Mouse (Mus musculus): Measurements from ENCODE around the gene Cald1. TPM values are rescaled to one million over a fixed set of nuclear protein-coding genes. Genes with fewer than 3 reads are reported as not detected.

Cald1 gene
- polyA plus RNA-seq, 1 experiment from 2014 or later: 368 TPM

DNA sequence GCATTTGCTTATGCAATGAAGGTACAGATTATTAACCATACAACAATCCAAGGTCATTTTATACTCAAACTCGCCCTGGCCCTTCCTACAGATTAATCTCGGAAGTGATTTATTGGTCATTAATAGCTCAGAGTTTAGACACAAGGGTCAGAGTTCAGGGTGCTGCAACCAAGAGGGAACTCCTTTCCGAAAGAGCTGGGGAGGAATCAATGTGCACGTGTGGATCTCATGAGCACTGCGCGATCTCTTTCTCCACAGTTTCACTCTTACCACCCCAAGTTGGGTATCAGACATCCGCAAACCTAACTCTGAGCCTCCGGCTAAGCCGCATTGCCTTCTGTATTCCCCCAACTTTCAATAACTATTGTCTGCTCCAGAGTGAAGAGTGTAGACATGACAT, 41.9 kb downstream of the Cald1 start:
- Histone ChIP-seq H3K36me3 (ENCODE audit: control insufficient read depth, insufficient read depth, low read length) (no peaks in the 10 kb centered on the region; the same call in 1 of the 2 replicates), H3K9me3 (ENCODE audit: control insufficient read depth, low read depth, low read length) (no peaks in the 10 kb centered on the region), H3K9ac (replicated peaks; ENCODE audit: low read depth, low read length) (no peak overlapping the region), H3K27me3 (ENCODE audit: control insufficient read depth, insufficient read depth, low read length) (no peaks in the 10 kb centered on the region), H3K4me1 (ENCODE audit: control insufficient read depth, insufficient read depth, low read length) (peaks cover 28% of the 10 kb centered on the region), H3K4me2 (replicated peaks; ENCODE audit: low read depth, low read length) (no peak overlapping the region), H3K4me3 (ENCODE audit: low read depth, low read length) (no peak overlapping the region), H3K27ac (ENCODE audit: low read length) (peak overlapping the region; percentile 77; the same call in 1 of the 2 replicates)
- ATAC-seq (ENCODE audit: insufficient number of reproducible peaks, insufficient read depth, low FRiP score, low read depth): no peak
- 34% methylated on average over 9 of the region's 9 CpGs for WGBS

DNA sequence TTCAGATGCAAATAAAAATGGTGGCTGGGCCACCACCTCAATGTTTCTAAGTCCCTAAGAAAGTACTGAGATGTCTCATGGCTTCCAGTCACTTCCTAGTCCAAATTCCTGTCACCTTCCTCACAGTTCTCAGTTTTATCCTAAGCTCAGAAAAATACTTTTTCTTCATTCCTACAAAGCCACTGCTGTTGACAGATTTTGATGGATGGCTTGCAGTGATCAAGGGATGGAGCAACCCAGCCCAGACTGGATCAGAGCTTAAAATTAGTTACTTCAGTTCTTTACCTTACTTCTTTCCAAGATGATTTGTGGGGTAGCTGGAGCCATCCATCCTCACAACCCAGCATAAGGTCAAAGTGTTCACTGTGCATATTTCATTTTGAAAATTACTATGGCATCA, 42.8 kb downstream of the Cald1 start:
- no peak for ATAC-seq (ENCODE audit: insufficient number of reproducible peaks, insufficient read depth, low FRiP score, low read depth)
- Histone ChIP-seq H3K27me3 (ENCODE audit: control insufficient read depth, insufficient read depth, low read length) (no peaks in the 10 kb centered on the region), H3K27ac (ENCODE audit: low read length) (peak overlapping the region; percentile 77)

DNA sequence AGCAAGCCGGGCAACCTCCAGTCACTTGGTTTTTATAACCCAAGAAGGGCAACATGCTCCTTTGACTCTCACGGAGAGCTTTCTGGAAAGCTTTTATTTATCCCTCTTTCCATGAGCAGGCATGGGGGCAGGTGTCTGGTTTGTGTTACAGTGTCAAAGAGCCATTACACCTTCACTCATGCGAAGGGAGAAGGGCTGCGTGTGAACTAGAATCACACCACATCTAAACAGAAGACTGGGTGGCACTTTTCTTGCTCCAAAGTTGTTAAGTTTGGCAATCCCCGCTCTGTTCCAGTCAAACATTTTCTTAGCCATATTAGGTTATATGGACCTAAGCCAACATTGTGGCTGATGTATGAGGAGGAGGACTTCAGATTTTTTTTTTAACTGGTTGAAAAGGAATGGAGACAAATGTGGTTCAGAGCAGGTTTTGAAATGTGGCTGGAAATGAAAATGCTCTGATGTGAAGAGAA, 43.8 kb downstream of the Cald1 start:
- no peak overlapping the region for H3K4me2 ChIP-seq (replicated peaks; ENCODE audit: low read depth, low read length)
- H3K36me3 ChIP-seq (ENCODE audit: control insufficient read depth, insufficient read depth, low read length): no peaks in the 10 kb centered on the region
- ATAC-seq (ENCODE audit: insufficient number of reproducible peaks, insufficient read depth, low FRiP score, low read depth): peak; percentile 33; the same call in 1 of the 2 replicates
- H3K27me3 ChIP-seq (ENCODE audit: control insufficient read depth, insufficient read depth, low read length): no peaks in the 10 kb centered on the region
- H3K9me3 ChIP-seq (ENCODE audit: control insufficient read depth, low read depth, low read length): no peaks in the 10 kb centered on the region
- H3K27ac ChIP-seq (ENCODE audit: low read length): peak overlapping the region; percentile 77
- 42% methylated on average over 5 of the region's 5 CpGs for WGBS
- peaks cover 28% of the 10 kb centered on the region for H3K4me1 ChIP-seq (ENCODE audit: control insufficient read depth, insufficient read depth, low read length)
- no peak overlapping the region for H3K4me3 ChIP-seq (ENCODE audit: low read depth, low read length)
- H3K9ac ChIP-seq (replicated peaks; ENCODE audit: low read depth, low read length): no peak overlapping the region

More for the DNA sequence above, 42.8 kb downstream of the Cald1 start:
- Histone ChIP-seq H3K4me2 (replicated peaks; ENCODE audit: low read depth, low read length) (no peak overlapping the region), H3K36me3 (ENCODE audit: control insufficient read depth, insufficient read depth, low read length) (no peaks in the 10 kb centered on the region), H3K4me3 (ENCODE audit: low read depth, low read length) (no peak overlapping the region), H3K4me1 (ENCODE audit: control insufficient read depth, insufficient read depth, low read length) (peaks cover 28% of the 10 kb centered on the region), H3K9me3 (ENCODE audit: control insufficient read depth, low read depth, low read length) (no peaks in the 10 kb centered on the region), H3K9ac (replicated peaks; ENCODE audit: low read depth, low read length) (no peak overlapping the region)

DNA sequence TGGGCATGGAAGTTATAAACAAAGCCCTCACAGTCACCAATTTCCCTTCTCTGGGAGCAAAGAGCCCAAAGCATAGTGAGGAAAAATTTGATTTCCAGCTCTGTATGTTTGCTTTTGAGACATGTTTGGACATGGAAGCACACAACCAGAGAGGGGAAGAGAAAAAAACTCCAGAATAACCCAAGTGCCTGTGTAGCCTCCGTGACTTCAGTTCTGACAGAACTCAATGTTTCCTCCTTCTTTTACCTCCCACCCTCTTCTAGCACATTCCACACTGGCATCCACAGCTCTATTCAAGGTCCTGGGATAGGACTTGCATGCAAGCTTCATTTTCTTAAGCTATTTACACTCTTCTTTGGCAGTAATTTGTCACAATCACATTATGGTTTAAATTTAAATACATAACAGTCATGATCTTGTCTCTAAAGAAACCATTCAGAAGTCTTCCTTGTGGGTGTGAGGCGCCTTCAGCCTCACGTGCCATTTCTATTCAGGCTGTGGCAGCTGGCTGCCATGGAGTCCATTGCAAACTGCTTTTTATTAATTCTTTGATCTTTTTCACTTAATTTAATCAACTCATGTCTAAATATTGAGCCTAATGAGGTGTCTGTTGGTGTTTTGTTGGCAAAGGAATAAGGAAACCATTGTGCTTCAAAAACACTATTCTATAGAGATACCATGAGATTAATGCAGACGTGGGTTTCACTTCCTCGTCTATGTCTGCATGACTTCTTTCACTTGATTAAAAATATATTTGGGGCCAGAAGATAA, 49.9 kb downstream of the Cald1 start:
- Histone ChIP-seq H3K27ac (ENCODE audit: low read length) (no peak overlapping the region), H3K27me3 (ENCODE audit: control insufficient read depth, insufficient read depth, low read length) (no peaks in the 10 kb centered on the region), H3K4me3 (ENCODE audit: low read depth, low read length) (no peak overlapping the region), H3K4me1 (ENCODE audit: control insufficient read depth, insufficient read depth, low read length) (no peaks in the 10 kb centered on the region), H3K9me3 (ENCODE audit: control insufficient read depth, low read depth, low read length) (no peaks in the 10 kb centered on the region), H3K36me3 (ENCODE audit: control insufficient read depth, insufficient read depth, low read length) (no peaks in the 10 kb centered on the region), H3K4me2 (replicated peaks; ENCODE audit: low read depth, low read length) (no peak overlapping the region), H3K9ac (replicated peaks; ENCODE audit: low read depth, low read length) (no peak overlapping the region)
- WGBS: 68% methylated on average over 5 of the region's 5 CpGs
- ATAC-seq (ENCODE audit: insufficient number of reproducible peaks, insufficient read depth, low FRiP score, low read depth): no peak; the same call in 1 of the 2 replicates

DNA sequence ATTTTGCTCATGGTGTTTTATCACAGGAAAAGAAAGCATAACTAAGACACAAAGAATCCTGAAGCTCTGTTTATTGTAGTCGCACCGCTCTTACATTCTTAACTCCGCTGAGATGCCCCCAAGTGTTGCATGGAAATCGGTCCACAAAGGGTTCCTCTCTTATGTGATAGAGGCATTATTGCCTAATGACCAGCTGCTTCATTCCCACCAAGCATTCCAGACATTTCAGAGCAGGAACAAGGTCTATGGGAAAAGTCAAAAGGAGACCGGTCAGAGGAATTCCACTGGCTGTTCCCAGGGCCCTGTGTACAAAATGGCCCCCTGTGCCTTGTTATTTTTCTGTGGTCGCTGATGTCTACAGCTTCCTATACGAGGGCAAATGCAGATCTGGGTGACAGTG, 53.0 kb downstream of the Cald1 start:
- no peaks in the 10 kb centered on the region for H3K9me3 ChIP-seq (ENCODE audit: control insufficient read depth, low read depth, low read length)
- 76% methylated on average over 7 of the region's 7 CpGs for WGBS
- no peak overlapping the region for H3K9ac ChIP-seq (replicated peaks; ENCODE audit: low read depth, low read length)
- no peaks in the 10 kb centered on the region for H3K27me3 ChIP-seq (ENCODE audit: control insufficient read depth, insufficient read depth, low read length)
- no peak overlapping the region for H3K27ac ChIP-seq (ENCODE audit: low read length)
- no peak for ATAC-seq (ENCODE audit: insufficient number of reproducible peaks, insufficient read depth, low FRiP score, low read depth)
- no peaks in the 10 kb centered on the region for H3K4me1 ChIP-seq (ENCODE audit: control insufficient read depth, insufficient read depth, low read length)
- H3K36me3 ChIP-seq (ENCODE audit: control insufficient read depth, insufficient read depth, low read length): no peaks in the 10 kb centered on the region
- no peak overlapping the region for H3K4me2 ChIP-seq (replicated peaks; ENCODE audit: low read depth, low read length)
- H3K4me3 ChIP-seq (ENCODE audit: low read depth, low read length): no peak overlapping the region

DNA sequence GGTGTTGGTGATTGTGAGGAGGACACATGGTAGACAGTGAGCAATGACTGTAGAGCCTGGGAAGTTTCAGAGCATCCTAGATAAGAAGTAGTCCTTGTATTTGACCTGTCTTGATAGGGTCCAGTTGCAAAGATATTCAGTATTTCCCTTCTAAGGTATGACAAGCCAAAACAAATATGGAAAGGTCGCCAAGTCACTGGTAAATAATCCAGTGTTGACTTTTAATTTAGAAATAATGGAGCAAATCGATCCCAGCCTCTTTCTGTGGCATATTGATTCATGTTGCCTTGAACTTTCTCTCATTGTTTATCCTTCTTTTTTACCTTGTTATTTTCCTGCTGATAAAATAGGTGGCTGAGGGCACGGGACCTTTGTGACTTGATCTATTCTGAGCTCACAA, 57.4 kb downstream of the Cald1 start:
- Histone ChIP-seq H3K36me3 (ENCODE audit: control insufficient read depth, insufficient read depth, low read length) (no peaks in the 10 kb centered on the region), H3K9ac (replicated peaks; ENCODE audit: low read depth, low read length) (no peak overlapping the region), H3K9me3 (ENCODE audit: control insufficient read depth, low read depth, low read length) (no peaks in the 10 kb centered on the region), H3K27ac (ENCODE audit: low read length) (no peak overlapping the region), H3K4me1 (ENCODE audit: control insufficient read depth, insufficient read depth, low read length) (no peaks in the 10 kb centered on the region), H3K4me2 (replicated peaks; ENCODE audit: low read depth, low read length) (no peak overlapping the region), H3K4me3 (ENCODE audit: low read depth, low read length) (no peak overlapping the region), H3K27me3 (ENCODE audit: control insufficient read depth, insufficient read depth, low read length) (no peaks in the 10 kb centered on the region)
- 39% methylated on average over 3 of the region's 3 CpGs for WGBS
- ATAC-seq (ENCODE audit: insufficient number of reproducible peaks, insufficient read depth, low FRiP score, low read depth): no peak

DNA sequence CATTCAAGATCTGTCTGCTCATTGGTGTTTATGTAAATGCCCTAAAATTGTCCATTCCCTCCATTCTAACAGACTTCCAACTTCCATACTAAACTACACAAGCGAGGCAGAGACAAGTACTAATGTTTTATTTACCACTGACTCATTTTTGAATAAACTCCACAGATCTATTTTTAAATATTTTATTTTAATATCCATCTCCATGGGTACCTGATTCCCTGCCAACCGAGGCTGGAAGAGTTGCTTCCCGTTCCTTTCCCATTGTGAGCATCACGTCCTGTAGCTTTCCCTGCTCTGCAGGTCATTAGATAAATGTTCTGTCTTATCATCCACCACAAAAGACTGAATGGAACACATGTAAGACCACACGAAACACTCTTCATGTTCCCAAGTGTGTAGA, 60.5 kb downstream of the Cald1 start:
- no peak overlapping the region for H3K9ac ChIP-seq (replicated peaks; ENCODE audit: low read depth, low read length)
- H3K4me1 ChIP-seq (ENCODE audit: control insufficient read depth, insufficient read depth, low read length): no peaks in the 10 kb centered on the region
- no peak overlapping the region for H3K4me2 ChIP-seq (replicated peaks; ENCODE audit: low read depth, low read length)
- ATAC-seq (ENCODE audit: insufficient number of reproducible peaks, insufficient read depth, low FRiP score, low read depth): no peak
- no peaks in the 10 kb centered on the region for H3K36me3 ChIP-seq (ENCODE audit: control insufficient read depth, insufficient read depth, low read length)
- H3K27me3 ChIP-seq (ENCODE audit: control insufficient read depth, insufficient read depth, low read length): no peaks in the 10 kb centered on the region
- H3K4me3 ChIP-seq (ENCODE audit: low read depth, low read length): no peak overlapping the region
- H3K27ac ChIP-seq (ENCODE audit: low read length): 0 out of 2 replicates have a peak overlapping the region, but pooled peaks have one; percentile 27
- WGBS: 58% methylated on average over 5 of the region's 5 CpGs
- H3K9me3 ChIP-seq (ENCODE audit: control insufficient read depth, low read depth, low read length): no peaks in the 10 kb centered on the region

DNA sequence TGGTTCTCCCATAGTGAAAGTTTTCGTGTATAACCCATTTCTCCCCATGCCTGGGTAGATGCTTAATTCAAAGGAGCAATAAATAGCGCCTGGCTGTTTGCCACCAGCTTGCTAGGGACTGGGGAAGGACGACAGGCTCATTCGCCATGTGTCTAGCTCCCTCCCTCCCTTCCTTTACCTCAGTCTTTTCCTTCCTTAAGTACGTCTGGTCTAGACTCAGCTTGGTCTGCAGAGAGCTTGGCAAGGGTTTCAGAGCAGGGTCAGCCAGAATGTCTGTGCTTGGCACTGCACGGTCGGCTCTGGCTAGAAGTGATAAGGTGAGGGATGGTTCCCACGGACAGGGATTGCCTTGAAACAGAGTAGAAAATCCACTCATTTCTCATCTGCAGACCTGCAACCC, 62.4 kb downstream of the Cald1 start:
- Histone ChIP-seq H3K9me3 (ENCODE audit: control insufficient read depth, low read depth, low read length) (no peaks in the 10 kb centered on the region), H3K4me1 (ENCODE audit: control insufficient read depth, insufficient read depth, low read length) (no peaks in the 10 kb centered on the region), H3K4me2 (replicated peaks; ENCODE audit: low read depth, low read length) (no peak overlapping the region), H3K36me3 (ENCODE audit: control insufficient read depth, insufficient read depth, low read length) (no peaks in the 10 kb centered on the region), H3K4me3 (ENCODE audit: low read depth, low read length) (no peak overlapping the region), H3K27me3 (ENCODE audit: control insufficient read depth, insufficient read depth, low read length) (no peaks in the 10 kb centered on the region), H3K27ac (ENCODE audit: low read length) (no peak overlapping the region), H3K9ac (replicated peaks; ENCODE audit: low read depth, low read length) (no peak overlapping the region)
- 39% methylated on average over 8 of the region's 8 CpGs for WGBS
- ATAC-seq (ENCODE audit: insufficient number of reproducible peaks, insufficient read depth, low FRiP score, low read depth): no peak

DNA sequence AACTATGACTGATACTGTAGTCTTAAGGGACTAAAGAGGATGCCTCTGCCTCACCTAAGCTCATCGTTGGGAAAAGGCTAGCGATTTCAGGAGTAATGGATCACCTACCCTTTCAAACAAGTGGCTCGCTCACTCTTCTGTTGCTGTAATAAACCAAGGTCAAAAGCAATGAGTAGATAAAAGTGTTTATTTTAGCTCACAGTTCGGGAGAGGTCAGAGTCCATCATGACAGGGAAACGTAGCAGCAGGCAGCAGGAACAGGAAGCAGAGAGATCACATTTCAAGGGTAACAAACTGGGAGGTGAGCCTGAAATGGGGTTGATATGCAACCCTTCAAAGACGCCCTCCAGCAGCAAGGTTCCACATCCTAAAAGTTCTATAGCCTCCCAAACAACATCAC, 64.3 kb downstream of the Cald1 start:
- Histone ChIP-seq H3K9ac (replicated peaks; ENCODE audit: low read depth, low read length) (no peak overlapping the region), H3K4me1 (ENCODE audit: control insufficient read depth, insufficient read depth, low read length) (no peaks in the 10 kb centered on the region), H3K4me2 (replicated peaks; ENCODE audit: low read depth, low read length) (no peak overlapping the region), H3K36me3 (ENCODE audit: control insufficient read depth, insufficient read depth, low read length) (no peaks in the 10 kb centered on the region), H3K27ac (ENCODE audit: low read length) (no peak overlapping the region), H3K9me3 (ENCODE audit: control insufficient read depth, low read depth, low read length) (no peaks in the 10 kb centered on the region), H3K4me3 (ENCODE audit: low read depth, low read length) (no peak overlapping the region), H3K27me3 (ENCODE audit: control insufficient read depth, insufficient read depth, low read length) (no peaks in the 10 kb centered on the region)
- WGBS: 40% methylated on average over 6 of the region's 6 CpGs
- no peak for ATAC-seq (ENCODE audit: insufficient number of reproducible peaks, insufficient read depth, low FRiP score, low read depth)
